Mouse (Mus musculus): ENCODE results near the gene Uvrag.

DNA sequence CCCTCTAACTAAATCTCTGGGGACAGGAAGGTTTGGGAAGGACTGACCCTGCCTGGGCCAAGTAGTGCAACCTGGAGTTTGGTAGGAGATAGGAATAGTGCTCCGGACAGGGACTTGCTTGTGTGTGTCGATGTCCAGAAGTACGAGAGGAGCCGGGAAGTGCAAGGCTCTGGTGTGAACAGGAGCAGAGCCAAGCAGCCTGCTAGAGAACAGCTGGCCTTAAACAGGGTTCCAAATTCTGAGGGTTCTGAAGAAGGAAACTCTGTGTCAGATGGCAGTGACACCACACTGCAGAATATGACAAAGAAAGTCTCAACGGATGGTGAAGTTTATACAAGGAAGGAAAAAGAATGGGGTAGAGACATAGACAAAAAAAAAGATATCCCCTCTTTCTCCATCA is 223.5 kb downstream of the Uvrag start:
- TF ChIP-seq CTCF (IDR thresholded peaks at IDR 0.05; ENCODE audit: borderline replicate concordance, control insufficient read depth, extremely low read depth, insufficient read depth, low read length, poor library complexity): no peak
- no peak for TF ChIP-seq POLR2A (IDR thresholded peaks at IDR 0.05; ENCODE audit: control insufficient read depth, extremely low read depth, insufficient read depth, low read length, poor library complexity)

Measured in thymus, adult 2 months (tissue).